Mouse (Mus musculus) CH12F3 (cell line): ENCODE measurements around the gene Pdzrn3.

Experiments
- in situ Hi-C: fragments of 300-500 bp; cut with MboI; formaldehyde crosslinking; loops from 2 replicates; pipeline ENCODE4 v1.14.3; 2020; ENCODE audit warnings: low sequenced_read_pairs

Gene Pdzrn3

DNA sequence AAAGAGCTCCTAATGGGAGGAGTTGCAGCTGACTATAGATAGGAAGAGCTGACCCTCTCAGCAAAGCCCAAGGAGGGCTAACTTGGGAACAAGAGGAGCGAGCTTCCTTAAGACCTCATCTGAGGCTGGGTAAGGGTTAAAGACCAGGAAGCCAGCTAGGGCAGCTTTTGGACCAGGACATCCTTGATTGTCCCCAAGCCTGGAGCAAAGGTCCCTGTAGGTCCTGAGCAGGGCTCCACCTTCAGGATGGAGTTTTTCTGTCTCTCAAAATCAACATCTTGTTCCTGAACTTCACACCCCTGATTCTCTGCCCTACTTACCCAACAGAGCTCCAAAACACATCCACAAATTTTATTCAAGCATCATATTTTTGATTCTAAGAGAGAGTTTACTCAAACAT, 3.5 kb downstream of the Pdzrn3 start:
- in situ Hi-C loops, result no loop called here

DNA sequence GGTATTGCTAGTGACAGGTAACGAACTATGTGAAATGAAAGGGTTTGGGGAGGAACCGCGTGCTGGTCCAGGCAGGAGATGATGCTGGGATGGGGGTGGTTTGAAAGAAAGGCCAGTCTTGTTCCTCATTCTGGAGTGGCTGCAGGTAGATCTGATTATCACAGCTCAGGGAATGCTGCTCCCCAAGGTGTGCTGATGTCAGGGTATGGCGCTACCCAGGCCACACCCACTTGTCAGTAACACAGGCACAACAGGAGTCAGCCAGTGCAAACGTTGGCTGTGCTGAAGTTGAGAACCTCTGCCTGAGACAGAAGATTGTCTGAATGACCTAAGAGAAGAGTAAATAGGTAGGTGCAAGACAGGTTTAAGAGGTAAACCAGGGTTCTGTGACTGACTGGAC, 4.7 kb downstream of the Pdzrn3 start:
- in situ Hi-C loops, result no loop called here

DNA sequence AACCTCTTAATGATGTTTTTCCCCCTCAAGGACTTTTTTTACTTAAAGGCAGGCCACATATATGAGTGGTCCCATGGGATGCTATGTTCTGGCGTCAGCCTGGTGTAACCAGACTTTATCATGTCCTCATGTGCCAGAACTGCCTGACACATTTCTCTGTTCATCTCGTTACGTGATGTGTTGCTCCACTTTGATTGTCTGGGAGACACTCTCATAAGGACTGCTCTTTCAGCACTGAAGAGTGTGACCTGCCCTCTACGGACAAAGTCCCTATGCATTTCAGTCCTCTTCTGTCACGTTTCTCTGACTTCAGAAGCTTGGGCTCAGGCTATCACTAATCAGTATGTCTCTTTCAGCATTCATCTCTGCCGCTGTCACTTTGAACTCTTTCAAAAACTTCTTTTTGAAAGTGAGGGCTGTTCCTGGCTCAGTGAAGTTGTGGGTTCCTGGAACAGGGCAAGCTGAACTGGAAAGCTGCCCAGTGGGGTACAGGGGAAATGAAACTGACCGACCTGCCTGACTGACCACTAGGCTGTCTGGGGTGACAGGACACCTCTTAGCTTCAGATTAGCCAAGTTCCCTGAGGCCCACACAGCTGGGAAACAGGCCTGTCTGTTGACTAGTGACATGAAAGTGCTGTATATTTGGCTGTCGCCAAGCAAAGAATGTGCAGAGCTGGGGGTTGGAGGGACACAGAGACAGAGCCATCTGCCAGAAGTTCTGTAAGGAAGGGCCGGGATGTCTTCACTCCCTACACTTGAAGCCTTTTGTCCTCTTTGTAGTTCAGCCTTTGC, 10.7 kb downstream of the Pdzrn3 start:
- in situ Hi-C loops, result no loop called here

DNA sequence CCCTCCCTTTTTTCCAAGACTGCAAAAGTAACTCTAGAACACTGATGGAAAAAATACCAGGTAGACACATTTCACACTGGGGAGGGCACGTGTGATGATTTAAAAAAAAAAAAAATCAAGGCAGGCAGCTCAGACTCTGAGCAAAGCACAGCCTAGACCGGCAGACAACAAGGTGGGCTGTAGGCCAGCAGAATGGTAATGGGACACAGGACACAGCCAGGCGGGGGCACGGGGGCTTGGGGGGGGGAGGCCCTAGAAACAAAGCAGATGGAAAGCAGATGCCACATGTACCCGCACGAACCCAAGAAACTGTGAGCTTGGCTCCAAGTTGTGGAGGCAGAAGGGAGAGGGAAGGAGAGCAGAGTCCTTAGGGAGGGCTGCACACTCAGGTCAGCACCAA, 11.9 kb downstream of the Pdzrn3 start:
- in situ Hi-C loops, result no loop called here

DNA sequence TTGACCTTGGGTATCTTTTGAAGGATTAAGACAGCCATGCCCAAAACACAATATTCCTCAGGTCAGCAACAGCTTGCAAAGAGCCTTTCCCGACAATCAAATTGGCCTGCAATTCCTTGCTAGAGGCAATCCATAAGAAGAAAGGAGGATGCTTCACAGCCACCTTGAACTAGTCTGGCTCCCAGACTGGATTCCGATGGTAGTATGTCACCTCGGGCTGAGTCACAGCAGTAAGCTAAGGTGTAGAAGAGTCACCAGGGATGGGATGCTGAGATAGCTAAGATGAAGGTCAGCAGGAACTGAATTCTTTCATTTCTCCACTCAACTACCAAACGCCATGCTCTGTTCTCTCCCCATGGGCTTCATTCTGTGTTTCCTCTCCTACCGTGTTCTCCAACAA, 13.8 kb downstream of the Pdzrn3 start:
- in situ Hi-C loops, result no loop called here

DNA sequence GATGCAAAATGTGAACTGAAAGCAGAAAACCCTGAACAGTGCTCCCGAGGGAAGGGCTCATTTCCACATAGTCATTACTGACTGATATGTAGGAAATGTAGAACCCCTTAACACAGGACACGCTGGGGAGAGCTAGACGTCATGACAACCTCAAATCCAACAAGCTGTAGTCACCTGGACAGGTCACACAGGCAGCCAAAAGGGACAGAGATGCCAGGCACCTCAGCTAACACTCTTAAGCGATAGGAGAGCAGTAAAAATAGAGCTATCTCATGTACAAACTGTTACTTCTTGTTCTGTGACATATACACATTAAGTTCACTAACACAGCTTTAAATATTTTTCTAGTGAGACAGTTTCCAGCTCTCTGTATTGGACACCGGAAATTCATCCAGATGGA, 15.0 kb downstream of the Pdzrn3 start:
- in situ Hi-C loops, result no loop called here

DNA sequence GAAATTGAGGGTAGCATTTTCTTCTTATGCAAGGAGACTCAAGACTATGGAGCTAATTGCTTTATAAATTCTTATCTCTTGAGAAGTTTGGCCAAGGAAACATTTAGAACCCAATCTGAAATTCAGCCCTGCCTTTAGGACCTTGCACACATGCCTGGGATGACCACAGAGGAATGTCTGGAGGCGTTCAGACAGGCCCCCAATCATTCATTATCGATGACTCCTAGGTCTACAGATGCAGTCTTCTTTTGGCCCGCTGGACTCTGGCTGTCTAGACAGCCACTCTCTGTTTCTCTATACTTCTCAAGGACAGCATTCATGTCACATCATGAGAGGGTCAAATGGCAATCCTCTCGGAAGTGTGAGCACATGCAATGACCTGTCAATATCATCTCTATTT, 15.4 kb downstream of the Pdzrn3 start:
- in situ Hi-C loops, result no loop called here

DNA sequence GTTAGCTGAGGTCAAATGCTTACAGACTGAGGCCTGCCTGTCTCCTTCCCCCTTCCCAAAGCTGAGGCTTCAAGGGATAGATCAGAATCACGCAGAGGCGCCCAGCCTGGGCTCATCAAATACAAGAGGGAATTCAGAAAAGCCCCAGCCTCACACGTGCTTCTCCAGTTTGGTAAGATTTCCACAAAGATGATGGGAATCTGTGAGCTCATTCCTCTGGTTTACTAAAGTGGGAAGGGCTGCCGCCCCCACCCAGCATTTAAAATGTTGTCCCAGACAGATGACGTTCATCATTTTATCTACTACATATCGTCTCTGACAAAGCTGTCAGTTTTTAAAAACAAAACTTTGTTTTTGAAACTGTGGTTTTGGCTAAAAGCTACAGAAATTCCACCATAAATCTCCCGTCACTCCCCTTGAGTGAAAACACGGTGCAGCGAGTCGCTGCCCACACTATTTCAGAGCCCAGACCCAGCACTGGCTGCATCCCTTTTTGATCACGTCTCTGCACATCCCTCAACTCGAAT, 17.4 kb downstream of the Pdzrn3 start:
- in situ Hi-C loops, result no loop called here

DNA sequence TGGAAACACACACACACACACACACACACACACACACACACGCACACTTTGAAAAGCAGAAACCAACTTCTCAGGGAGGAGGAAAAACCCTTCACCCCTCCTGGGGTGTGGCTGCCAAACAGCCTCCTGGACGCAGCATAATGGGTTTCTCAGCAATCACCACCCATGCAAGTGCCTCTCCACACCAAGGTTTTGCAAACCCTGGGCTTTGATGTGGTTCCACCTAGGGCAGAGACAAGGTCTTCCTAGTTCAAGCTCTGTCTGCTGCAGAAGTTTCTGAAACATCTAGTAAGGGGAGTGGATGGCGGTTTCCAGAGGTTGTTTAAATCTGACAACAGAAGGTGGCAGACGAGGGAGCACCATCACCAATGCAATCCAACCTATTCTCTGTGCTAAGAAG, 18.1 kb downstream of the Pdzrn3 start:
- in situ Hi-C loops, result no loop called here

DNA sequence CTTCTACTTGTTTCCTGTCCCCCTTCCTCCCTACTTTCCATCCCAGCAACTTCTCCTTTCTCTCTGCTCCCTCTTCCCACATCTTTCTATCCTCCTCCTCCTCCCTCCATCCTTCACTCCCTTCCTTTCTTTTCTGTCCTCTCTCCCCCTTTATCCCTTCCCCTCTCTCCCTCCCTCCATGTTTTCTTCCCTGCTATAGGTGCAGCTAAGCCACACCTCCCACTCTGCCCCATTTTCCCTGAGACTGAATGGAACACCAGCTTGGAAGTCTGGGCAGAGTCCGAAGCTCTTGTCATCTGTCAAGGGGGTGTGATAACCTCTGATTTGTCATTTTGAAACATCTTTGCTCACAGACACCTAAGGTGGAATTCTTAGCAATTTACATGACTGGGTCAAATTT, 22.8 kb downstream of the Pdzrn3 start:
- in situ Hi-C loops, result no loop called here

DNA sequence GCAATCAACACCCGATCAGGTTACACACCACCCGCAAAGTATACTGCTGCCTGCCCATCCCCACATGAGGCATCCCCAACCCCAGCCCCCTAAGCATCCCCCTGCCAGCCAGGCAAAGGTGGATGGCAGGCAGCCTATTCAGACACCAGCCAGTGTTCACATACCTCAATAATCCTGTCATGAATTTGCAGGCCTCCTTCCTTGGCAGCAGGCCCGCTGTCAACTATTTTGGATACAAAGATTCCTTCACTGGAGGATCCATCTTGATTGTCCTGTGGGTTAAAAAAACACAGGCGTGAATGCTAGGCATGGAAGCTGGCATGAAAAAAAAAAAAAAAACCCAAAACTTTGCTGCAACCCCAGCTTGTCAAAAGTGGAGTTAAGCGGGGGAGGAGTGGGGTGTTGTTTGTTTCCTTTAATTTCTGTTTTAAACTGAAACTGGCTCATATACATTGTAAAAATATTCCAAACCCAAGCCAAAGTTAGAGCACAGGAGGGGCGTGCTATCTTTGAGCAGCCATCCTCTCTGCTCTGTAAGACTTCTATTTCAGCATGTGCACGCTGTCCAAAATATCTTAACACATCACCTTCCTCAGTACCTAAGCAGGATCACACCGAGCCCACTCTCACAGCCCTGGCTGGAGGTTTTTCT, 23.3 kb downstream of the Pdzrn3 start:
- in situ Hi-C loops, result no loop called here

DNA sequence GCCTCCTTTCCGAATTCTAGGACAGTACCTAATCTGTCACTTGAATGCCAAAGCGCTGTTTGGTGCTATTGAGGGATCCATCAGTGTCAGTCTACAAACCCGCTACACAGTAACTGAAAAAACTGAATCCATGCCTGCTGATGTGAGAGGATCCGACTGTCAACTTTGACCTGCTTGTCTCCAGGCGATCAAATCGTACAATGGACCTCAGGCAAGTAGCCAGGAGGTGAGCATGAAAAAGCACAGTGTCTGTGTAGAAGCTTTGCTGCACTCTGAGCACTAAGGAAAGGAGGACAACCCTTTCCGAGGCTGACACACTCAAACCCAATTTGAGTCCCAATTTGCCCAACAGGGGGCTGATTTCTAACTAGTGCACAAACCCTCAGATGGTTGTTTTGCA, 24.0 kb downstream of the Pdzrn3 start:
- in situ Hi-C loops, result no loop called here

DNA sequence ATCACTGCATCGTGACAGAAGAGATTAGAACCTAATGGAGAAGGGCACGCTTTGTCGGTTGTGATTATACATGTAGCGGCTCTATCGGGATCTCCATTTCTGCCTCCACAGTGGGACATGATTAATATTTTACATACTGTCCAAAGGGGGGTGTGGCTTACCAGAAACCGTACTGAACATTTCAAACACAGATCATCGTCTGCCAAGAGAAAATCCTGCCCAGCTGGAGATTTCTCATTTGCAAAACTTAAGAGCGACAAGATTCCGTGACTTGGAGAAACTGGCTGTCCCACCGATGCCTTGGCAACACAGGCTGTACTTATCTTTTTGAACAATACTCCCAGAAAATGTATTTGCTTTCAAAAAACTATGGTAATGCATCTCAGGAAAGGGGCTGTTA, 25.1 kb downstream of the Pdzrn3 start:
- in situ Hi-C loops, result no loop called here

DNA sequence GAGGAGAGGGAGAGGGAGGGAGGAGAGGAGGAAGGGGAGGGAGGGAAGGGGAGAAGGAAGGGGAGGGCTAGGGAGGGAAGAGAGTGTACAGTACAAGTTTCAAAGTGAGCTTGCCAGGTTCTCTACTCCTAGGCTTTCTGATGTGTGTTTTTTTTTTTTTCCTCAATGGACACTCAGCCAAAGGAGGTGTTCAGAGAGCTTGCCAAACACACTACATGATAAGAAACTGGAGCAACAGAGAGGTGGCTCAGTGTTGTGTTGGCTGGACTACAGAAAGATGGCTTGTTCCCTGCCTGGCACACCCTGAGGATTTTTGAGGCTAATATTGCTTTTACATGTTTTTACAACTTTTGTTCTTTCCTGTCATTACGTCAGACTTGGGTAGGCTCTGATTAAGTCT, 26.6 kb downstream of the Pdzrn3 start:
- in situ Hi-C loops, result no loop called here

DNA sequence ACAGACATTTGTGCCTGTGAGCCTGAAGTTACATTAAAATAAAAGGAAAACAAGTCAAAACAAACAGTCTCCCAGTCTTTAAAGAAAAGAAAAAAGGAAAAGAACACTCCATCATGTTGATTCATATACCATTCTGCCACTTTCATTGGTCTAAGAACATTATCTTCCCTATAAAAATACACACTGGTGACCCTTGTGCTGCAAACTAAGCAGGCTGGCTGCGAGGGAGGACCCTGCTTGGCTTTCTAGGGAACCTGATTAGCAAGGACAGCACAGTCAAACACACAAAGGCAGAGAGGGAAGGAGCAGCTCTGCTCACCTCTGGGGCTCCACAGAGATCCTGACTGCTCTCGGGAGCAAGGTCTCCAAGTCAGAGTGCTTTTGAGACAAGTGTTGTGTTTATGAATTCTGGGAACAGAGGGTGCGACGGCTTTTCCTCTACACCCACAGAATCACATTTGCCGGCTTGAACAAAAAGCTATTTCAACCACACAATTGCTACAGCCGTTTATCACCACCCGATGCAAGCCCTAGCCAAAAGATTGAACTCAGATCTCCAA, 27.2 kb downstream of the Pdzrn3 start:
- in situ Hi-C loops, result no loop called here

DNA sequence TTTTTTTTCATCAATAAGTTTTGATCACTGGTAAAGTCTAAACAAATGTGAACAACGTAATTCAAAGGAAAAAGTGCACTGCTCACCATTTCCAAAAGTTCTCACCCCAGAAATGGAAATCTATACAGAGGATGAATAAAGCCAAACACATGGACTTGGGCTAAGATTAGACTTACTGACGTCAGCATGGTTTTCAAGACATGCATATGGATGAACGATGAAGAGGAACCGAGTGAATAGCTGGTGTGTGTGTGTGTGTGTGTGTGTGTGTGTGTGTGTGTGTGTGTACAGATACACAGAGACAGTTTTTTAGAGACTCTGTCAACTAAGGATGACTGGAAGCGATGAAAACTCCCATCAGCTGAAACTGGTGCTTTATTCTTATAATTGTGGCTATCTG, 29.2 kb downstream of the Pdzrn3 start:
- in situ Hi-C loops, result no loop called here

DNA sequence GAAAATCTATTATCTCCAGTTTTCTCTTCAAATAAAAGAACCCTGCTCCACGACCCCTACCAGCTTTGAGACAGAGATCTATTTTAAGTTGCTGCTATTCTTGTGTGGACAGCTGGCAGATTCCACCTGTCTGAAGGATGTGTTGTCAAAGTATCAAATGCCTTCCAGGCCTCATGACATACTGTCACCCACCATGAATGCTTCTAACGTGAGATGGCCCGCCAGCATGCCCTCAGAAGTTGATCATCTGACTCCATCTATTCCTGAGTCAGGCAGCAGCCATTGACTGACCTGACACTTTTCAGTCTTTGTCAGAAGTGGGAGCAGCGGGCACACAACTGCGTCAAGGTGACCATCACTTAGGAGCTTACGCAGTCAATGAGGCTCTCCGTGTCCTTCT, 37.6 kb downstream of the Pdzrn3 start:
- in situ Hi-C loops, result no loop called here

DNA sequence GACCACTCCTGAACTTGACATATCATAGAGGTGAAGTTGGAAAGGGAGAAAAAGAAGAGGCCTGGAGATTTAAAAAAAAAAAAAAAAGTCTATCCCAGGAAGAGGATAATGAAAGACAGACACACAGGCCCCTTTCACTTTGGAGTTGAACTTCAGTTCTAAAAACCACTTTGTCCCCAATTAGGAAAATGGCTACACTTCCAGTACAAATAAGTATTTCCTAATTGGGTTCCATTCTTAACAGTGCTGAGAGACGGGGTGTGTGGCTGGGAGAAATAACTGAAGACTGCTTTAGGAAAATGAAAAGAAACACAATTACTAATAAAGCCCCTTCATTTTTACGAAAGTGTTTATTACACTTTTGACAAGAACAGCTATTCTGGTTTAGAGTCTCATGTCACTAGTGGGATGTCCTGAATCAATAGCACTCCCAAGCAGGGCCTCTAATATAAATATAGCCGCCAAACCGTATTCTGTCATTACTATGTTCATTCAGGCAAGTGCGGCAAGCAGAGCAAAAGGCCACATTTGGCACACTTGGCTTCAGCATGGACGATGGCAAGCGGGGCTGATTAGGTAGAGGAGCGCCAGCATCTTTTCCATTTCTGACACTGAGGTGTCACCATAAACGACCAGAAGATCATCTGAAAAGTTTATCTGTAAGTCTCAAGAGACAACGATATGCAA, 39.7 kb downstream of the Pdzrn3 start:
- in situ Hi-C loops, result no loop called here

DNA sequence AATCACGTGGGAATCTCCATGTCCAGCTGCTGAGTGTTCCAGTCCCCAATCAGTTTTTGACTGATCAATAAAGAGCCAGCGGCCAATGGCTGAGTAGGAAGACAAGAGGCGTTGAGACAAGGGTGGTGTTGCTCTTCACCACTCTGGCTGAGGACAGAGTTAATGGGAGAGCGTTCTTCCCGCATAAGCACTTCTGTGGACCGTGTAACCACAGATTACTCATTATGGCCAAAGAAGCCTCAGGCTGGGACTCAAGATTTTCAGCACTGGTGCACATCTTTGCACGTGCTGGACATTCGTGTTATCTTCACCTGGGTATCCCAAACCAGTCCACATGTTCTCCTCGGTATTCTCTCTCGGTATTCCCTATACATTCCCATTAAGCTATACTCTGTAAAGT, 41.0 kb downstream of the Pdzrn3 start:
- in situ Hi-C loops, result no loop called here

DNA sequence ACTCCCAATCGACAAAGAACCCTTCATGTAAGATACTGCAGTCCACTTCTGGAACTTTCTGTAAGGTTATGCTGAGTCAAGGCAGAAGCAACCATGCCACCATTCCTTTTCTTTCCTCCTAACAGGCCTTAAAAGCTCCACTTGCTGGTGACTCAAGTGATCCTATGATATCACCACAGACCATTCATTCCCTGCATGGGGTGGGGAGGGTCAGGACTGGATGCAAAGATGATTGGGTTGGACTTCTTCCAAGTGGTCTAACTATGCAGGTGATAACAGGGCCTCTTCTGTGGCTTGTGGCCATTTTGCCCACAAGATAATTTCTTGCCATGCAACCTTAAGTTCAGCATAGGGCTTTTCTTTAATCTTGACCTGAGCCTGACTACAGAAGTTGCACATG, 42.0 kb downstream of the Pdzrn3 start:
- in situ Hi-C loops, result no loop called here

DNA sequence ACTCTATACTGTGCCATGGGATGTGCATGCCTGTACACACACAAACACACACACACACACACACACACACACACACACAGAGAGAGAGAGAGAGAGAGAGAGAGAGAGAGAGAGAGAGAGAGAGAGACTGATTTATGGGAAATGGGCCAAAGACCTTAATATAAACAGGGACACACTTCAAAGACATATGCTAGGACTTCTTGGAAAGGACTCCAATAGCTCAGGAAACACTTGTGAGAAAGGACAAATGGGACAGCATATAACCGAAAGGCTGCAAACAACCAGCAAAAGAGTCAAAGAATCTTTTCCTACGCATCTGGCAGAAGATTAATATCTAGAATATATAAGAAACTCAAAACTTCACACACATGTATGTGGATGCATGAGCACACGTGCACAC, 43.2 kb downstream of the Pdzrn3 start:
- in situ Hi-C loops, result no loop called here

DNA sequence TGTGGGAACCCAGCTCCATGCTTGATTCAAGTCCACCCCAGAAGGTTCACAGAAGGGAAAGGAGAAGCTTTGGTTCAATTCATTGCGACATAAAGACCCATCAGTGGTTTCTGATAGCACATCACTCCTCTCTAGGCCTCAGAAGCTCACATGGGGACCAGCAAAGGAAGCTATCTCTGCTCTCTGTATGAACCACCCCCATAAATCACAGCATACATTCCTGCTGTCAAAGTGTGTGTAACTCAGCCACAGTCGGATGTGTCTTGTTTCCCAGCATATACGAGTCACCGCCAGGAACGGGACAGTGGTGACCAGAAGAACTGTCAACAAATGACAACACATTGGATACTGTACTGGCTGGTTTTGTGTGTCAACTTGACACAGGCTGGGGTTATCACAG, 47.3 kb downstream of the Pdzrn3 start:
- in situ Hi-C loops, result no loop called here
